Mouse (Mus musculus): ENCODE data around the gene Fads6.

DNA sequence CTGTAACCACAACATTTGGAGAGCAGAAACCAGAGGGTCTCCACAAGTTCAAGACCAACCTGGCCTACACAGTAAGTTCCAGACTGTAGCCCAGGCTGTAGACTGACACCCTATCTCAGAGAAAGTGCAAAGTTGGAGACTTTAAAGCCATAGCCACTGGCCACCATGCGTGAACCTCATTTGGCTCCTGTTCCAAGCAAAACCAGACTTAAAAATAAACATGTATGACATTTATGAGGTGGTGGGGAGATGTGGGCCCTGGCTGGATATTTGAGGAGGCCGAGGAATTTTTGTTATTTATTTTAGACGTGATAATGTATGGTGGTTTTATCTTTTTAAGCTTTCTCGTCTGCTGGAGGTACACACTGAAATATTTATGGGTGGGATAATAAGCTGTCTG is 38.3 kb downstream of the Fads6 start:
- TF ChIP-seq POLR2A (IDR thresholded peaks at IDR 0.05; ENCODE audit: insufficient read length, low read depth) (no peak), SRF (IDR thresholded peaks at IDR 0.05; ENCODE audit: control insufficient read depth, insufficient read length, low read depth) (no peak), POLR2AphosphoS2 (IDR thresholded peaks at IDR 0.05; ENCODE audit: insufficient read length, low read depth) (no peak), E2F4 (IDR thresholded peaks at IDR 0.05; ENCODE audit: insufficient read depth) (no peak), USF1 (IDR thresholded peaks at IDR 0.05; ENCODE audit: low read depth) (no peak), TCF12 (IDR thresholded peaks at IDR 0.05; ENCODE audit: insufficient read depth, poor library complexity, severe bottlenecking) (no peak), MYOG (IDR thresholded peaks at IDR 0.05; ENCODE audit: control insufficient read depth in 1 of 3, insufficient read depth in 1 of 3, insufficient read length in 2 of 3, low read depth in 2 of 3) (no peak), MAX (IDR thresholded peaks at IDR 0.05; ENCODE audit: low read depth) (no peak), REST (IDR thresholded peaks at IDR 0.05; ENCODE audit: insufficient read depth, insufficient read length) (no peak), TCF3 (IDR thresholded peaks at IDR 0.05; ENCODE audit: insufficient read length, low read depth) (no peak)

All from myocyte (in vitro differentiated cells).